In genomic region chr1:91532243-91532642, GRCm38 (mm10) we compare ENCODE assay signal across 24 mouse cellular contexts. TPM values are rescaled to one million over a fixed set of nuclear protein-coding genes. Genes with fewer than 3 reads are reported as not detected.
A peak's percentile ranks its signal among the peaks of the same experiment; 100 is the strongest.
DNase-seq lines count a peak whose midpoint lies in the region; ATAC-seq and TF ChIP-seq lines count a peak whose summit lies in the region.
"Had no signal": no experiment of that assay in that cellular context is flagged by ENCODE, and none has a peak within 500 bp of the region (broad histone marks: within the 10 kb centered on the region; RNA-seq: fewer than 3 reads in every experiment).

No protein-coding gene starts in this region.

- 90% methylated on average over 4 of the region's 4 CpGs for WGBS in liver, embryonic 11.5 days
- WGBS in liver, postnatal 0 days (ENCODE audit: insufficient replicate concordance), result 92% methylated on average over 4 of the region's 4 CpGs
- WGBS in limb, embryonic 14.5 days, result 66% methylated on average over 4 of the region's 4 CpGs
- 48% methylated on average over 4 of the region's 4 CpGs for WGBS in limb, embryonic 15.5 days
- WGBS in liver, embryonic 15.5 days (ENCODE audit: insufficient replicate concordance), result 88% methylated on average over 4 of the region's 4 CpGs
- WGBS in heart, embryonic 10.5 days, result 91% methylated on average over 4 of the region's 4 CpGs

- H3K4me3 ChIP-seq in liver, embryonic 11.5 days (ENCODE audit: low read depth, low read length), result no peak overlapping the region
- no peak overlapping the region for H3K4me3 ChIP-seq in liver, postnatal 0 days (ENCODE audit: low read depth, low read length)
- no peak overlapping the region for H3K4me3 ChIP-seq in limb, embryonic 14.5 days (replicated peaks; ENCODE audit: low read length)
- H3K4me3 ChIP-seq in limb, embryonic 15.5 days, result no peak overlapping the region
- no peak overlapping the region for H3K4me3 ChIP-seq in liver, embryonic 15.5 days (replicated peaks)
- H3K4me3 ChIP-seq in heart, embryonic 10.5 days, result no peak overlapping the region
- H3K4me3 ChIP-seq: embryonic facial prominence, embryonic 10.5 days; embryonic facial prominence, embryonic 13.5 days; forebrain, embryonic 12.5 days; forebrain, embryonic 15.5 days; heart, adult 2 months; heart, embryonic 13.5 days had no signal

- no peak for ATAC-seq in liver, embryonic 11.5 days (replicated peaks; ENCODE audit: low FRiP score)
- ATAC-seq in liver, postnatal 0 days, result no peak
- 0 out of 2 replicates have a peak, but pooled peaks have one; percentile 23 for ATAC-seq in limb, embryonic 14.5 days (ENCODE audit: low FRiP score, low read depth)
- peak; percentile 73 for ATAC-seq in limb, embryonic 15.5 days (ENCODE audit: insufficient number of reproducible peaks, low FRiP score, low TSS enrichment, low read depth)
- ATAC-seq in liver, embryonic 15.5 days (ENCODE audit: insufficient read depth), result no peak
- ATAC-seq: CD4-positive, CD25-positive, alpha-beta regulatory T cell, adult 4 months; forebrain, embryonic 15.5 days; hindbrain, postnatal 0 days had no signal

- H3K36me3 ChIP-seq in liver, embryonic 11.5 days (ENCODE audit: control insufficient read depth, insufficient read depth, low read length), result 0 out of 2 replicates have a peak, but pooled peaks cover 3% of the 10 kb centered on the region
- no peaks in the 10 kb centered on the region; the same call in 1 of the 2 replicates for H3K36me3 ChIP-seq in liver, postnatal 0 days (replicated peaks; ENCODE audit: insufficient read depth, low read length)
- peaks cover 16% of the 10 kb centered on the region for H3K36me3 ChIP-seq in limb, embryonic 14.5 days (ENCODE audit: control insufficient read depth, insufficient read depth, low read length)
- peaks cover 10% of the 10 kb centered on the region; the same call in 1 of the 2 replicates for H3K36me3 ChIP-seq in limb, embryonic 15.5 days
- H3K36me3 ChIP-seq in liver, embryonic 15.5 days (replicated peaks), result peaks cover 8% of the 10 kb centered on the region; the same call in 1 of the 2 replicates
- peaks cover 17% of the 10 kb centered on the region; the same call in 1 of the 2 replicates for H3K36me3 ChIP-seq in heart, embryonic 10.5 days

- no peak for TF ChIP-seq EP300 in liver, postnatal 0 days (IDR thresholded peaks at IDR 0.05; ENCODE audit: low read depth)

- no peak for TF ChIP-seq CTCF in liver, postnatal 0 days (IDR thresholded peaks at IDR 0.05; ENCODE audit: low read depth)

- no peak for DNase-seq in liver, embryonic 11.5 days (ENCODE audit: low spot score)
- DNase-seq in liver, postnatal 0 days, result no peak
- peak; percentile 44 for DNase-seq in limb, embryonic 14.5 days (ENCODE audit: low spot score)
- no peak for DNase-seq in adrenal gland, postnatal 36 days
- DNase-seq in heart, embryonic 10.5 days (ENCODE audit: low spot score), result no peak
- DNase-seq: adrenal gland, adult 2 months; adrenal gland, postnatal 14 days; cerebellum, adult 11-12 months; cerebellum, adult 8-10 months; cerebellum, postnatal 10 days; cerebellum, postnatal 36 days; embryo, embryonic 11 days; gastrocnemius, postnatal 25 days; heart, adult 2 months had no signal

- H3K4me1 ChIP-seq in liver, embryonic 11.5 days (replicated peaks; ENCODE audit: control insufficient read depth, insufficient read depth, low read length), result peaks cover 11% of the 10 kb centered on the region
- H3K4me1 ChIP-seq in liver, postnatal 0 days (ENCODE audit: insufficient read depth), result peaks cover 13% of the 10 kb centered on the region
- peaks cover 17% of the 10 kb centered on the region for H3K4me1 ChIP-seq in limb, embryonic 14.5 days (ENCODE audit: control insufficient read depth, insufficient read depth, low read length)
- peaks cover 19% of the 10 kb centered on the region for H3K4me1 ChIP-seq in limb, embryonic 15.5 days
- peaks cover 62% of the 10 kb centered on the region for H3K4me1 ChIP-seq in liver, embryonic 15.5 days (replicated peaks)
- H3K4me1 ChIP-seq in heart, embryonic 10.5 days, result peaks cover 7% of the 10 kb centered on the region
- H3K4me1 ChIP-seq: forebrain, embryonic 12.5 days; forebrain, embryonic 15.5 days had no signal

- H3K27ac ChIP-seq in liver, embryonic 11.5 days (ENCODE audit: low read depth, low read length), result peak overlapping the region; percentile 79; the same call in 1 of the 2 replicates
- H3K27ac ChIP-seq in liver, postnatal 0 days (ENCODE audit: low read depth), result no peak overlapping the region
- no peak overlapping the region for H3K27ac ChIP-seq in limb, embryonic 14.5 days (replicated peaks; ENCODE audit: low read depth, low read length)
- H3K27ac ChIP-seq in limb, embryonic 15.5 days, result no peak overlapping the region
- peak overlapping the region; percentile 87 for H3K27ac ChIP-seq in liver, embryonic 15.5 days (replicated peaks)
- H3K27ac ChIP-seq in heart, embryonic 10.5 days, result no peak overlapping the region
- H3K27ac ChIP-seq: embryonic facial prominence, embryonic 10.5 days; embryonic facial prominence, embryonic 13.5 days; forebrain, embryonic 12.5 days; forebrain, embryonic 15.5 days; heart, adult 2 months; hindbrain, embryonic 14.5 days; hindbrain, postnatal 0 days had no signal

- no peaks in the 10 kb centered on the region for H3K27me3 ChIP-seq in liver, embryonic 11.5 days (replicated peaks; ENCODE audit: control insufficient read depth, insufficient read depth, low read length)
- no peaks in the 10 kb centered on the region for H3K27me3 ChIP-seq in liver, postnatal 0 days (ENCODE audit: insufficient read depth, low read length)
- H3K27me3 ChIP-seq in limb, embryonic 14.5 days (ENCODE audit: control insufficient read depth, insufficient read depth, low read length), result peaks cover 5% of the 10 kb centered on the region; the same call in 1 of the 2 replicates
- peaks cover 21% of the 10 kb centered on the region for H3K27me3 ChIP-seq in limb, embryonic 15.5 days
- no peaks in the 10 kb centered on the region for H3K27me3 ChIP-seq in liver, embryonic 15.5 days
- peaks cover 15% of the 10 kb centered on the region for H3K27me3 ChIP-seq in heart, embryonic 10.5 days (ENCODE audit: insufficient read depth, poor library complexity, severe bottlenecking)

- no peak overlapping the region for H3K9ac ChIP-seq in liver, embryonic 11.5 days (ENCODE audit: low read depth, low read length)
- no peak overlapping the region for H3K9ac ChIP-seq in liver, postnatal 0 days (replicated peaks)
- H3K9ac ChIP-seq in limb, embryonic 14.5 days (ENCODE audit: low read depth, low read length, severe bottlenecking), result no peak overlapping the region
- no peak overlapping the region for H3K9ac ChIP-seq in limb, embryonic 15.5 days
- 0 out of 2 replicates have a peak overlapping the region, but pooled peaks have one; percentile 51 for H3K9ac ChIP-seq in liver, embryonic 15.5 days
- H3K9ac ChIP-seq: embryonic facial prominence, embryonic 13.5 days; forebrain, embryonic 12.5 days; forebrain, embryonic 15.5 days; hindbrain, embryonic 14.5 days had no signal

- TF ChIP-seq POLR2A in limb, embryonic 14.5 days (IDR thresholded peaks at IDR 0.05; ENCODE audit: borderline replicate concordance, extremely low read depth, insufficient read depth, insufficient read length), result no peak

- no peak overlapping the region for H3K4me2 ChIP-seq in liver, embryonic 11.5 days
- no peak overlapping the region for H3K4me2 ChIP-seq in liver, postnatal 0 days (ENCODE audit: low read depth, low read length)
- 0 out of 2 replicates have a peak overlapping the region, but pooled peaks have one; percentile 10 for H3K4me2 ChIP-seq in limb, embryonic 14.5 days (replicated peaks; ENCODE audit: low read depth, low read length, severe bottlenecking)
- H3K4me2 ChIP-seq in limb, embryonic 15.5 days, result no peak overlapping the region
- H3K4me2 ChIP-seq in liver, embryonic 15.5 days, result no peak overlapping the region
- H3K4me2 ChIP-seq: embryonic facial prominence, embryonic 13.5 days; forebrain, embryonic 12.5 days; forebrain, embryonic 15.5 days; heart, embryonic 13.5 days; hindbrain, embryonic 14.5 days had no signal

- H3K9me3 ChIP-seq in liver, embryonic 11.5 days (ENCODE audit: control insufficient read depth, low read length), result no peaks in the 10 kb centered on the region
- H3K9me3 ChIP-seq in liver, postnatal 0 days (ENCODE audit: low read length), result no peaks in the 10 kb centered on the region
- H3K9me3 ChIP-seq in limb, embryonic 14.5 days (ENCODE audit: control insufficient read depth, low read length), result no peaks in the 10 kb centered on the region
- no peaks in the 10 kb centered on the region for H3K9me3 ChIP-seq in limb, embryonic 15.5 days
- no peaks in the 10 kb centered on the region for H3K9me3 ChIP-seq in liver, embryonic 15.5 days (replicated peaks)
- H3K9me3 ChIP-seq in heart, embryonic 10.5 days, result no peaks in the 10 kb centered on the region
- H3K9me3 ChIP-seq: embryonic facial prominence, embryonic 10.5 days; embryonic facial prominence, embryonic 13.5 days; forebrain, embryonic 12.5 days; forebrain, embryonic 15.5 days; heart, embryonic 13.5 days had no signal

RNA-seq across cellular contexts. Expression of gene Asb1, which starts 8.1 kb away (rescaled TPM):
- 12.2 and 13.4 TPM in 2 replicates for polyA plus RNA-seq in liver, embryonic 11.5 days (2014; fragmentation: Nextera tagmentation; extraction: Ambion mirVana)
- polyA plus RNA-seq in liver, postnatal 0 days (2015; fragmentation: Nextera tagmentation; extraction: Ambion mirVana), result 4.6 and 4.8 TPM in 2 replicates
- 8.1 and 8.5 TPM in 2 replicates for polyA plus RNA-seq in limb, embryonic 14.5 days (2012; rRNA removed)
- 7.3 and 8.5 TPM in 2 replicates for polyA plus RNA-seq in limb, embryonic 14.5 days (2014; fragmentation: Nextera tagmentation; extraction: Ambion mirVana)
- 4.9 and 5.3 TPM in 2 replicates for polyA plus RNA-seq in limb, embryonic 15.5 days (2015; fragmentation: Nextera tagmentation; extraction: Ambion mirVana)
- polyA plus RNA-seq in liver, embryonic 15.5 days (2015; fragmentation: Nextera tagmentation; extraction: Ambion mirVana), result 10.2 and 13.4 TPM in 2 replicates
- 10 to 100 TPM; 22.4 to 25.9 TPM for total RNA-seq in adrenal gland, postnatal 36 days (2021)
- 9.0 and 11.1 TPM in 2 replicates for polyA plus RNA-seq in heart, embryonic 10.5 days (2016; fragmentation: Nextera tagmentation; extraction: Ambion mirVana)

RNA-seq across cellular contexts. Expression of gene Traf3ip1, which starts 37.8 kb away (rescaled TPM):
- 4.4 TPM in 2 replicates for polyA plus RNA-seq in liver, embryonic 11.5 days (2014; fragmentation: Nextera tagmentation; extraction: Ambion mirVana)
- 2.2 and 2.5 TPM in 2 replicates for polyA plus RNA-seq in liver, postnatal 0 days (2015; fragmentation: Nextera tagmentation; extraction: Ambion mirVana)
- polyA plus RNA-seq in limb, embryonic 14.5 days (2012; rRNA removed), result 14.2 and 16.7 TPM in 2 replicates
- 5.1 and 6.2 TPM in 2 replicates for polyA plus RNA-seq in limb, embryonic 14.5 days (2014; fragmentation: Nextera tagmentation; extraction: Ambion mirVana)
- polyA plus RNA-seq in limb, embryonic 15.5 days (2015; fragmentation: Nextera tagmentation; extraction: Ambion mirVana), result 6.2 and 6.9 TPM in 2 replicates
- polyA plus RNA-seq in liver, embryonic 15.5 days (2015; fragmentation: Nextera tagmentation; extraction: Ambion mirVana), result 1.8 and 2.1 TPM in 2 replicates
- 10 to 100 TPM; 11.2 to 16.9 TPM for total RNA-seq in adrenal gland, postnatal 36 days (2021)
- 6.1 and 7.3 TPM in 2 replicates for polyA plus RNA-seq in heart, embryonic 10.5 days (2016; fragmentation: Nextera tagmentation; extraction: Ambion mirVana)

Comparison
In these comparisons a context has a peak if more than half of its experiments do, and no peak if none do; other contexts are left out.
1. H3K27ac ChIP-seq: peak in liver, embryonic 11.5 days (single experiment) and liver, embryonic 15.5 days (single experiment); none in liver, postnatal 0 days (single experiment), limb, embryonic 14.5 days (single experiment), limb, embryonic 15.5 days (single experiment) and heart, embryonic 10.5 days (single experiment).
2. ATAC-seq: peak in limb, embryonic 14.5 days (single experiment) and limb, embryonic 15.5 days (single experiment); none in liver, embryonic 11.5 days (single experiment), liver, postnatal 0 days (single experiment) and liver, embryonic 15.5 days (single experiment).